Mouse (Mus musculus) thymus, postnatal 36 days (tissue): Measurements from ENCODE around the gene Tank.

Source experiments
- DNase-seq, 2 experiments: peaks; one replicate each; pipeline ENCODE4 v3.0.0; 2022; ENCODE audit warnings: mixed read lengths in 2 of 2

The Tank gene

GRCm38 (mm10) chr2:61656421-61657411 lies 78.3 kb downstream of the Tank start:
- peak; percentile 36 to 58 for DNase-seq

- no peak for DNase-seq
These were observed 80.9 kb downstream of the Tank start for GRCm38 (mm10) chr2:61659254-61659653.

- no peak for DNase-seq
These were observed 84.4 kb downstream of the Tank start for GRCm38 (mm10) chr2:61662833-61663232.

- DNase-seq, result no peak
These were observed 85.3 kb downstream of the Tank start for GRCm38 (mm10) chr2:61663573-61664241.

GRCm38 (mm10) chr2:61667420-61667819 lies 89.0 kb downstream of the Tank start:
- DNase-seq, result no peak

- peak; percentile 59 to 68 for DNase-seq
These were observed 89.9 kb downstream of the Tank start for GRCm38 (mm10) chr2:61668260-61668659.

GRCm38 (mm10) chr2:61674555-61674954 lies 96.2 kb downstream of the Tank start:
- no peak for DNase-seq

- no peak for DNase-seq
These were observed 103.2 kb downstream of the Tank start for GRCm38 (mm10) chr2:61681572-61681971.

GRCm38 (mm10) chr2:61686533-61686932 lies 108.1 kb downstream of the Tank start:
- DNase-seq, result no peak

GRCm38 (mm10) chr2:61689086-61689485 lies 110.7 kb downstream of the Tank start:
- DNase-seq, result no peak
